Mouse (Mus musculus) gastrocnemius, postnatal 4 days (tissue): ENCODE data around the gene Igsf6. TPM values are rescaled to one million over a fixed set of nuclear protein-coding genes. Genes with fewer than 3 reads are reported as not detected.

Experiments used
- total RNA-seq, 2 experiments: library from RNA; stranded (reverse); gene quantifications; 2 replicates each; pipeline ENCODE4 v1.2.3; 2021

Igsf6 gene
- total RNA-seq, 2 experiments from 2014 or later: 1.6 to 1.8 TPM

Other genes with a start within 250 kb of the Igsf6 start
- 10 to 100 TPM; 77.1 TPM for gene Eef2k, start 231.7 kb downstream of the Igsf6 start, total RNA-seq
- 10 to 100 TPM; 18.2 to 23.1 TPM for gene Polr3e, start 156.8 kb downstream of the Igsf6 start, total RNA-seq
- 10 to 100 TPM; 14.0 TPM for gene Cdr2, start 92.3 kb downstream of the Igsf6 start, total RNA-seq
- gene Mfsd13b, start 92.1 kb downstream of the Igsf6 start, total RNA-seq: not detected
- 10 to 100 TPM; 75.2 to 77.8 TPM for gene Mettl9, start 40.1 kb downstream of the Igsf6 start, total RNA-seq
- 1 to 10 TPM; 2.9 TPM for gene Otoa, start 7.1 kb upstream of the Igsf6 start, total RNA-seq